Mouse (Mus musculus): Measurements from ENCODE around the gene Tnni2.

- no peak for TF ChIP-seq POLR2A (IDR thresholded peaks at IDR 0.05; ENCODE audit: borderline replicate concordance, control insufficient read depth, low read depth, low read length)
- TF ChIP-seq CTCF (IDR thresholded peaks at IDR 0.05; ENCODE audit: control insufficient read depth, insufficient read depth, low read length), result no peak
Measured at GRCm38 (mm10) chr7:142400112-142400749, 41.4 kb upstream of the Tnni2 start.
